Mouse (Mus musculus): ENCODE results near the gene Myh3. TPM values are rescaled to one million over a fixed set of nuclear protein-coding genes. Genes with fewer than 3 reads are reported as not detected.
"Not testable (repeated sequence)": the region's sequence is repeated elsewhere in the genome, so short reads cannot be mapped to it uniquely, and the experiment has no call there.

Gene Myh3
- total RNA-seq, 2 experiments from 2014 or later, result 33.8 to 49.2 TPM

GRCm38 (mm10) chr11:67072615-67073130 lies 5.4 kb upstream of the Myh3 start:
- DNase-seq, result no peak
- intact Hi-C loops (cut with DNase I; ENCODE audit: low total_unique reads), result no loop called here

GRCm38 (mm10) chr11:67075036-67075435 lies 3.1 kb upstream of the Myh3 start:
- DNase-seq, result no peak
- intact Hi-C loops (cut with DNase I; ENCODE audit: low total_unique reads), result no loop called here

GRCm38 (mm10) chr11:67076781-67077180 lies 1.3 kb upstream of the Myh3 start:
- intact Hi-C loops (cut with DNase I; ENCODE audit: low total_unique reads), result no loop called here
- no peak for DNase-seq

- intact Hi-C loops (cut with DNase I; ENCODE audit: low total_unique reads), result no loop called here
- no peak for DNase-seq
Measured at GRCm38 (mm10) chr11:67077435-67077834, 665 bp upstream of the Myh3 start.

- no peak for DNase-seq
- intact Hi-C loops (cut with DNase I; ENCODE audit: low total_unique reads), result loop anchor here (2.0 kb wide), 1 partner anchor 50 kb away; no protein-coding TSS in a partner anchor
Measured at GRCm38 (mm10) chr11:67078888-67079287, 788 bp downstream of the Myh3 start.

- no peak for DNase-seq
- intact Hi-C loops (cut with DNase I; ENCODE audit: low total_unique reads), result loop anchor here (2.0 to 5.0 kb wide), 2 partner anchors 51 to 172 kb away; no protein-coding TSS in a partner anchor
Measured at GRCm38 (mm10) chr11:67079740-67080139, 1.6 kb downstream of the Myh3 start.

GRCm38 (mm10) chr11:67080168-67080567 lies 2.1 kb downstream of the Myh3 start:
- peak; percentile 59 for DNase-seq
- intact Hi-C loops (cut with DNase I; ENCODE audit: low total_unique reads), result loop anchor here (5.0 kb wide), 1 partner anchor 173 kb away; no protein-coding TSS in a partner anchor

GRCm38 (mm10) chr11:67081125-67081649 lies 3.1 kb downstream of the Myh3 start:
- DNase-seq, result no peak
- intact Hi-C loops (cut with DNase I; ENCODE audit: low total_unique reads), result loop anchor here (5.0 kb wide), 1 partner anchor 174 kb away; no protein-coding TSS in a partner anchor

- intact Hi-C loops (cut with DNase I; ENCODE audit: low total_unique reads), result loop anchor here (5.0 kb wide), 1 partner anchor 175 kb away; no protein-coding TSS in a partner anchor
- no peak for DNase-seq
Measured at GRCm38 (mm10) chr11:67082188-67082587, 4.1 kb downstream of the Myh3 start.

- intact Hi-C loops (cut with DNase I; ENCODE audit: low total_unique reads), result loop anchor here (5.0 kb wide), 1 partner anchor 175 kb away; no protein-coding TSS in a partner anchor
- no peak for DNase-seq
Measured at GRCm38 (mm10) chr11:67082793-67083192, 4.7 kb downstream of the Myh3 start.

GRCm38 (mm10) chr11:67083239-67083638 lies 5.1 kb downstream of the Myh3 start:
- intact Hi-C loops (cut with DNase I; ENCODE audit: low total_unique reads), result loop anchor here (5.0 kb wide), 1 partner anchor 176 kb away; no protein-coding TSS in a partner anchor
- DNase-seq, result no peak

GRCm38 (mm10) chr11:67083712-67084340 lies 5.7 kb downstream of the Myh3 start:
- no peak for DNase-seq
- intact Hi-C loops (cut with DNase I; ENCODE audit: low total_unique reads), result loop anchor here (5.0 kb wide), 1 partner anchor 177 kb away; no protein-coding TSS in a partner anchor

- intact Hi-C loops (cut with DNase I; ENCODE audit: low total_unique reads), result no loop called here
- peak; percentile 68 for DNase-seq
Measured at GRCm38 (mm10) chr11:67085489-67085888, 7.4 kb downstream of the Myh3 start.

- no peak for DNase-seq
- intact Hi-C loops (cut with DNase I; ENCODE audit: low total_unique reads), result no loop called here
Measured at GRCm38 (mm10) chr11:67086467-67087164, 8.5 kb downstream of the Myh3 start.

- intact Hi-C loops (cut with DNase I; ENCODE audit: low total_unique reads), result no loop called here
- DNase-seq, result no peak
Measured at GRCm38 (mm10) chr11:67087225-67087624, 9.1 kb downstream of the Myh3 start.

- DNase-seq; intact Hi-C loops (cut with DNase I; ENCODE audit: low total_unique reads): not testable (repeated sequence)
Measured at GRCm38 (mm10) chr11:67092354-67092753, 14.3 kb downstream of the Myh3 start.

- no peak for DNase-seq
- intact Hi-C loops (cut with DNase I; ENCODE audit: low total_unique reads), result no loop called here
Measured at GRCm38 (mm10) chr11:67093201-67093600, 15.1 kb downstream of the Myh3 start.

GRCm38 (mm10) chr11:67093652-67094051 lies 15.6 kb downstream of the Myh3 start:
- DNase-seq, result no peak
- intact Hi-C loops (cut with DNase I; ENCODE audit: low total_unique reads), result no loop called here

- intact Hi-C loops (cut with DNase I; ENCODE audit: low total_unique reads), result no loop called here
- no peak for DNase-seq
Measured at GRCm38 (mm10) chr11:67094470-67094869, 16.4 kb downstream of the Myh3 start.

- no peak for DNase-seq
- intact Hi-C loops (cut with DNase I; ENCODE audit: low total_unique reads), result no loop called here
Measured at GRCm38 (mm10) chr11:67097709-67098108, 19.6 kb downstream of the Myh3 start.

All from gastrocnemius, postnatal 14 days (tissue).